Mouse (Mus musculus) lung, adult 2 months (tissue): ENCODE data around the gene Iqca.

Source experiments
- CTCF ChIP-seq: fragments of 200-500 bp; IDR thresholded peaks from 2 replicates; pipeline ENCODE4 v1.5.1; 2011; ENCODE audit warnings: mild to moderate bottlenecking, low read length, control low read depth; ENCODE audit not compliant: insufficient read depth
- POLR2A ChIP-seq: fragments of 200-500 bp; IDR thresholded peaks from 2 replicates; pipeline ENCODE4 v1.6.1; 2011; ENCODE audit warnings: low read depth, mild to moderate bottlenecking, control low read depth, low read length, borderline replicate concordance; ENCODE audit errors: extremely low read depth

GRCm38 (mm10) chr1:90114586-90114985 lies 38.6 kb downstream of the Iqca start:
- TF ChIP-seq CTCF (no peak), POLR2A (no peak)
